In genomic region chr17:85018794-85019193, GRCm38 (mm10) we compare ENCODE assay signal across 14 mouse cellular contexts. TPM values are rescaled to one million over a fixed set of nuclear protein-coding genes. Genes with fewer than 3 reads are reported as not detected.
DNase-seq lines count a peak whose midpoint lies in the region; ATAC-seq and TF ChIP-seq lines count a peak whose summit lies in the region.
"Had no signal": no experiment of that assay in that cellular context is flagged by ENCODE, and none has a peak within 500 bp of the region (broad histone marks: within the 10 kb centered on the region; RNA-seq: fewer than 3 reads in every experiment).

No protein-coding gene starts in this region.

- H3K9me3 ChIP-seq in liver, embryonic 12.5 days (replicated peaks), result no peaks in the 10 kb centered on the region
- no peaks in the 10 kb centered on the region for H3K9me3 ChIP-seq in kidney, embryonic 14.5 days (ENCODE audit: control insufficient read depth, low read length)
- no peaks in the 10 kb centered on the region for H3K9me3 ChIP-seq in forebrain, embryonic 14.5 days (replicated peaks; ENCODE audit: control insufficient read depth, low read length)
- H3K9me3 ChIP-seq: heart, embryonic 15.5 days had no signal

- H3K9ac ChIP-seq in liver, embryonic 12.5 days, result no peak overlapping the region
- H3K9ac ChIP-seq in kidney, embryonic 14.5 days (ENCODE audit: low read depth, low read length), result no peak overlapping the region
- no peak overlapping the region for H3K9ac ChIP-seq in forebrain, embryonic 14.5 days (ENCODE audit: low read length)
- H3K9ac ChIP-seq: heart, embryonic 15.5 days had no signal

- WGBS in lung, adult 2 months, result 65% methylated on average over 5 of the region's 5 CpGs
- 38% methylated on average over 5 of the region's 5 CpGs for WGBS in liver, embryonic 12.5 days (ENCODE audit: insufficient replicate concordance)
- WGBS in kidney, embryonic 14.5 days, result 78% methylated on average over 5 of the region's 5 CpGs
- 79% methylated on average over 5 of the region's 5 CpGs for WGBS in forebrain, embryonic 14.5 days

- no peak overlapping the region for H3K4me2 ChIP-seq in liver, embryonic 12.5 days
- no peak overlapping the region for H3K4me2 ChIP-seq in kidney, embryonic 14.5 days (replicated peaks; ENCODE audit: low read depth, low read length)
- no peak overlapping the region for H3K4me2 ChIP-seq in forebrain, embryonic 14.5 days (ENCODE audit: low read length)
- H3K4me2 ChIP-seq: heart, embryonic 15.5 days had no signal

- ATAC-seq in liver, embryonic 12.5 days, result peak; percentile 67
- no peak for ATAC-seq in kidney, embryonic 14.5 days (ENCODE audit: low FRiP score, low TSS enrichment)
- ATAC-seq in forebrain, embryonic 14.5 days, result no peak
- ATAC-seq: hindbrain, postnatal 0 days had no signal

- H3K27ac ChIP-seq in liver, embryonic 12.5 days, result no peak overlapping the region
- no peak overlapping the region for H3K27ac ChIP-seq in kidney, embryonic 14.5 days (ENCODE audit: low read depth, low read length)
- no peak overlapping the region for H3K27ac ChIP-seq in forebrain, embryonic 14.5 days (ENCODE audit: low read depth, low read length)
- H3K27ac ChIP-seq: heart, embryonic 15.5 days; hindbrain, postnatal 0 days had no signal

- H3K36me3 ChIP-seq in liver, embryonic 12.5 days, result peaks cover 10% of the 10 kb centered on the region
- no peaks in the 10 kb centered on the region; the same call in 1 of the 2 replicates for H3K36me3 ChIP-seq in kidney, embryonic 14.5 days (ENCODE audit: control insufficient read depth, insufficient read depth, low read length)
- no peaks in the 10 kb centered on the region for H3K36me3 ChIP-seq in forebrain, embryonic 14.5 days (ENCODE audit: control insufficient read depth, insufficient read depth, low read length)
- H3K36me3 ChIP-seq: heart, embryonic 15.5 days had no signal

- TF ChIP-seq CTCF in lung, adult 2 months (IDR thresholded peaks at IDR 0.05; ENCODE audit: insufficient read depth, low read length), result no peak

- no peaks in the 10 kb centered on the region; the same call in 1 of the 2 replicates for H3K4me1 ChIP-seq in lung, adult 2 months (ENCODE audit: control insufficient read depth, insufficient read depth, low read length)
- peaks cover 10% of the 10 kb centered on the region for H3K4me1 ChIP-seq in liver, embryonic 12.5 days
- H3K4me1 ChIP-seq in kidney, embryonic 14.5 days (ENCODE audit: control insufficient read depth, insufficient read depth, low read length), result no peaks in the 10 kb centered on the region; the same call in 1 of the 2 replicates
- H3K4me1 ChIP-seq in forebrain, embryonic 14.5 days (ENCODE audit: control insufficient read depth, insufficient read depth, low read length), result no peaks in the 10 kb centered on the region

- no peak overlapping the region for H3K4me3 ChIP-seq in lung, adult 2 months (replicated peaks; ENCODE audit: extremely low read depth, low read depth, low read length)
- H3K4me3 ChIP-seq in liver, embryonic 12.5 days, result no peak overlapping the region
- H3K4me3 ChIP-seq in kidney, embryonic 14.5 days (ENCODE audit: low read length), result no peak overlapping the region
- H3K4me3 ChIP-seq in forebrain, embryonic 14.5 days (ENCODE audit: low read depth, low read length), result no peak overlapping the region
- H3K4me3 ChIP-seq: heart, embryonic 15.5 days had no signal

- DNase-seq in lung, postnatal 36 days, result peak; percentile 33
- DNase-seq in lung, adult 2 months, result no peak
- DNase-seq in adrenal gland, postnatal 25 days, result peak; percentile 30
- no peak for DNase-seq in urinary bladder, adult 18-20 months (ENCODE audit: low spot score in 2 of 2)
- DNase-seq in urinary bladder, postnatal 4 days (ENCODE audit: low spot score in 2 of 2), result no peak
- DNase-seq in forebrain, embryonic 14.5 days (ENCODE audit: low spot score), result no peak
- DNase-seq: cerebellum, postnatal 36 days; kidney, postnatal 36 days; thymus, postnatal 14 days had no signal

- no peak for TF ChIP-seq POLR2A in lung, adult 2 months (IDR thresholded peaks at IDR 0.05; ENCODE audit: borderline replicate concordance, extremely low read depth, low read depth, low read length)

- H3K27me3 ChIP-seq in liver, embryonic 12.5 days (replicated peaks), result no peaks in the 10 kb centered on the region
- no peaks in the 10 kb centered on the region for H3K27me3 ChIP-seq in kidney, embryonic 14.5 days (ENCODE audit: control insufficient read depth, insufficient read depth, low read length)
- no peaks in the 10 kb centered on the region for H3K27me3 ChIP-seq in forebrain, embryonic 14.5 days (replicated peaks; ENCODE audit: control insufficient read depth, insufficient read depth, low read length)
- H3K27me3 ChIP-seq: heart, embryonic 15.5 days had no signal

RNA-seq across cellular contexts. Expression of gene Slc3a1, which starts 9.4 kb away (rescaled TPM):
- polyA plus RNA-seq in lung, adult 2 months (2012; rRNA removed), result 0.24 and 0.33 TPM in 2 replicates
- total RNA-seq in adrenal gland, postnatal 25 days (2021), result 0.38 and 0.79 TPM in 2 replicates
- 0.32 and 0.41 TPM in 2 replicates for polyA plus RNA-seq in liver, embryonic 12.5 days (2016; fragmentation: Nextera tagmentation; extraction: Ambion mirVana)
- polyA plus RNA-seq in kidney, embryonic 14.5 days (2014; fragmentation: Nextera tagmentation; extraction: Ambion mirVana), result 1.0 and 2.3 TPM in 2 replicates
- polyA plus RNA-seq in forebrain, embryonic 14.5 days (2014; fragmentation: Nextera tagmentation; extraction: Ambion mirVana), result 0.19 and 0.36 TPM in 2 replicates
- total RNA-seq: gastrocnemius, adult 8-10 months had no signal

Comparison
In these comparisons a context has a peak if more than half of its experiments do, and no peak if none do; other contexts are left out.
1. DNase-seq: peak in lung, postnatal 36 days (single experiment) and adrenal gland, postnatal 25 days (single experiment); none in lung, adult 2 months (single experiment), urinary bladder, adult 18-20 months (0 of 2), urinary bladder, postnatal 4 days (0 of 2) and forebrain, embryonic 14.5 days (single experiment).